Mouse (Mus musculus) embryo, embryonic 9.5 days (tissue): ENCODE data around the gene Vmn1r148.
"Not testable (repeated sequence)": the region's sequence is repeated elsewhere in the genome, so short reads cannot be mapped to it uniquely, and the experiment has no call there.

ENCODE experiments used
- DNase-seq: peaks from one replicate; pipeline ENCODE4 v3.0.0-alpha.2; 2017; ENCODE audit errors: extremely low spot score

The Vmn1r148 gene

GRCm38 (mm10) chr7:22413283-22413682, at the start of gene Vmn1r148:
Gene Vmn1r148, plus strand, starts transcription at chr7:22413583.
- DNase-seq, result not testable (repeated sequence)

DNA sequence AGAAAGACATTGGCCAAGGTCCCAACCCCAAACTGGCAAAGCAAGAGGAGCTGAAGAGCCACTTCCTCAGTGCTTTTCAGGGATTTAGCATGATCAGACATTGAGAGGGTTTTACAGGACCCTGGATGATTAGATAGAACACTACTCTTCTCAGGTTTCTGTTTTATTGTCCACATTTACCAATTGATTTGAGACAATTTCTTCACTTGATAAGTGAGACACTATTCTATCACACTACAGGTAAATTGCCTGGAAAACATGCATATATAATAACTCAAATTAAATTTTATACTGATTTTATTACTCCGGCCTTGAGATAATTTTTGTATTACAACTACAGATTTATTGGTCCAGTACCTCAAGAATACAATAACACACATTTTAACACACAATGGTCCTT, 42.4 kb upstream of the Vmn1r148 start, which contains the start of gene Gm8660:
Gm8660 (minus strand) TSS at position 101 of the 400 bp plus-strand sequence.
- not testable (repeated sequence) for DNase-seq

DNA sequence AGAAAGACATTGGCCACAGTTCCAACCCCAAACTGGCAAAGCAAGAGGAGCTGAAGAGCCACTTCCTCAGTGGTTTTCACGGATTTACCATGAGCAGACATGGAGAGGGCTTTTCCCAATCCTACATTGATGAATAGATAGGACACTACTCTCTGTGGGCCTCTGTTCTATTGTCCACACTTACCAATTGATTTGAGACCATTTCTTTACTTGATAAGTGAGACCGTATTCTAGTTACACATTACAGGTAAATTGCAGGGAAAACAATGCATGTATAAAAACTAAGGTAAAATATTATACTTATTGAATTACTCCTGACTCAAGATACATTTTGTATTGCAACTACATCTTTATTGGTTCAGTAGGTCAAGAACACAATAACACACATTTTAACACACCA, 24.7 kb downstream of the Vmn1r148 start, which contains the start of gene Vmn1r149:
Vmn1r149 (minus strand) TSS at position 101 of the 400 bp plus-strand sequence.
- not testable (repeated sequence) for DNase-seq

DNA sequence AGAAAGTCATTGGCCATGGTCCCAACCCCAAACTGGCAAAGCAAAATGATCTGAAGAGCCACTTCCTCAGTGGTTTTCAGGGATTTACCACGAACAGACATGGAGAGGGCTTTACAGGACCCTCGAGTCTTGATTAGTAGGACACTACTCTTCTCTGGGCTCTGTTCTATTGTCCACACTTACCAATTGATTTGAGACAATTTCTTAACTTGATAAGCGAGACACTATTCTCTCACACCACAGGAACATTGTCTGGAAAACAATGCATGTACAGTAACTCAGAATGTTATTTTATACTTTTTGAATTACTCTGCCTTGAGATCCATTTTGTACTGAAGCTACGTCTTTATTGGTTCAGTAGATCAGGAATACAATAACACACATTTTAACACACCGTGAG, 50.6 kb downstream of the Vmn1r148 start, which contains the start of gene Gm10665:
Gm10665 (minus strand) TSS at position 101 of the 400 bp plus-strand sequence.
- DNase-seq, result not testable (repeated sequence)
